Mouse (Mus musculus) erythroblast, embryonic 14.5 days (primary cell): ENCODE measurements around the gene Caprin2.

Source experiments
- GATA1 ChIP-seq: IDR thresholded peaks from 2 replicates; pipeline ENCODE4 v1.6.1; 2012; ENCODE audit warnings: low read length, inconsistent platforms, mixed read lengths
- TAL1 ChIP-seq: IDR thresholded peaks from 3 replicates; pipeline ENCODE4 v1.6.1; 2012; ENCODE audit warnings: low read length, inconsistent platforms, mixed read lengths

DNA sequence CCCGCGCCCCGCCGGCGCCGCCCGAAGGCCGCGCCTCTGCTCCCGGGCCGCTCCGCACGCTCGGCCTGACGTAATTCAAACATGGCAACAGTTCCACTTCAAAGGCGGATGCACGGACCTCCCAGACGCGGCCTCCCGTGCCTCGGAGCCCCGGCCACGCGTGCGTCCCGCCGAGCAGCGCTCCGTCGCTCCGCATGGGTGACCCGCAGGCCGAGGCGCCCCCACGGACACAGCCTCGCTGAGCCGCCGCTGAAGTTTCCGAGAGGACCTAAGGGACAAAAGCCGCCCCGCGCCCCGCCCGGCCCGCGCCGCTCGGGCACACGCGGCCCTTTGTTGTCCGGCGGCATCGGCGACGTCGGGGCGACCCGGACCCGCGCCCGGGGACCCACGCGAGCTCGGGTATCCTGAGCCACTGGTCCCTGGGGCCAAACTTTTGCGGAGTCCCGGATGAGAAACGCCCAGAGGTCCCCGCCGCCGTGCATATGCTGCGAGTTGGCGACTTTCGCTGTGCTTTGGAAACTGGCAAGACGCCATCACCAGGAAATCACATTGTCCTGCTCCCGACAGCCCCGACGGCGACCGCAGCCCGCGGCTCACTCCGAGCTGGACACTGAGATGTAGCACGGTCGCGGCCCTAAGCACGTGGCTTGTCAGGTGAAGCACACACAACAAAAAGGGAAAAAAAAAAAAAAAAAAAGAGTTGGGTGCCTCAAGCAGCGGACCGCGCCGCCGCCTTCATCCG lies 48.9 kb upstream of the Caprin2 start:
- TF ChIP-seq GATA1, result no peak
- TF ChIP-seq TAL1, result no peak
